Mouse (Mus musculus) intestine, postnatal 0 days (tissue): Measurements from ENCODE around the gene Kcnip4. TPM values are rescaled to one million over a fixed set of nuclear protein-coding genes. Genes with fewer than 3 reads are reported as not detected.

Experiments
- ATAC-seq: fragments of 200-750 bp; cut with Nextera tagmentation; 2 replicates; pipeline ENCODE4 v1.8.0; 2017; ENCODE audit warnings: mild to moderate bottlenecking, moderate TSS enrichment, moderate library complexity
- H3K27ac ChIP-seq: fragments of 300-500 bp; sonication (generic); 2 replicates; pipeline ENCODE4 v1.5.1; 2014; ENCODE audit warnings: mild to moderate bottlenecking, low read depth, low read length, moderate library complexity
- H3K27me3 ChIP-seq: fragments of 300-500 bp; sonication (generic); replicated peaks from 2 replicates; pipeline ENCODE4 v1.6.1; 2014; ENCODE audit warnings: low read length, mixed read lengths; ENCODE audit not compliant: control insufficient read depth, insufficient read depth
- H3K36me3 ChIP-seq: fragments of 300-500 bp; sonication (generic); 2 replicates; pipeline ENCODE4 v1.6.1; 2014; ENCODE audit warnings: mild to moderate bottlenecking, moderate library complexity; ENCODE audit not compliant: control insufficient read depth, insufficient read depth
- H3K4me1 ChIP-seq: fragments of 300-500 bp; sonication (generic); replicated peaks from 2 replicates; pipeline ENCODE4 v1.6.1; 2014; ENCODE audit warnings: antibody characterized with exemption, low read length, mixed read lengths; ENCODE audit not compliant: control insufficient read depth, insufficient read depth
- H3K4me2 ChIP-seq: fragments of 300-500 bp; sonication (generic); replicated peaks from 2 replicates; pipeline ENCODE4 v1.6.1; 2014; ENCODE audit warnings: low read depth, mild to moderate bottlenecking, moderate library complexity
- H3K4me3 ChIP-seq: fragments of 300-500 bp; sonication (generic); 2 replicates; pipeline ENCODE4 v1.5.1; 2014; ENCODE audit warnings: low read depth, low read length
- H3K9ac ChIP-seq: fragments of 300-500 bp; sonication (generic); 2 replicates; pipeline ENCODE4 v1.6.1; 2014; ENCODE audit warnings: mild to moderate bottlenecking, low read depth, low read length
- H3K9me3 ChIP-seq: fragments of 300-500 bp; sonication (generic); 2 replicates; pipeline ENCODE4 v1.6.1; 2016; ENCODE audit warnings: mixed run types; ENCODE audit not compliant: control insufficient read depth
- CTCF ChIP-seq: sonication (generic); IDR thresholded peaks from 2 replicates; pipeline ENCODE4 v1.5.1; 2016; ENCODE audit warnings: low read depth, mild to moderate bottlenecking, control low read depth, antibody characterized with exemption, moderate library complexity
- WGBS: fragments of 180-500 bp; shearing (Covaris S2); extraction: QIAGEN DNeasy Blood & Tissue Kit; methylation state at CpG from one replicate; pipeline ENCODE4 v1.1.7; 2014; 5-methylcytosine and 5-hydroxymethylcytosine counted together
- polyA plus RNA-seq: library from polyadenylated mRNA; unstranded; fragments of >200 nt; fragmentation: Nextera tagmentation; extraction: Ambion mirVana; gene quantifications from 2 replicates; pipeline ENCODE4 v1.2.1, GENCODE M21; 2015

Kcnip4 gene
- polyA plus RNA-seq, 1 experiment from 2014 or later: 1.5 TPM

GRCm38 (mm10) chr5:49460643-49461276 is 63.9 kb downstream of the Kcnip4 start:
- ATAC-seq: no peak
- Histone ChIP-seq H3K27me3 (no peaks in the 10 kb centered on the region), H3K4me3 (no peak overlapping the region), H3K9ac (no peak overlapping the region), H3K36me3 (no peaks in the 10 kb centered on the region), H3K9me3 (no peaks in the 10 kb centered on the region), H3K27ac (no peak overlapping the region), H3K4me1 (no peaks in the 10 kb centered on the region), H3K4me2 (no peak overlapping the region)
- no peak for TF ChIP-seq CTCF
- 83% methylated on average over 6 of the region's 6 CpGs for WGBS

- no peaks in the 10 kb centered on the region for H3K9me3 ChIP-seq
- no peak for ATAC-seq
- H3K4me3 ChIP-seq: no peak overlapping the region
- H3K4me2 ChIP-seq: no peak overlapping the region
- H3K4me1 ChIP-seq: no peaks in the 10 kb centered on the region
- no peak for TF ChIP-seq CTCF
- 77% methylated on average over 3 of the region's 3 CpGs for whole genome bisulfite sequencing
- H3K36me3 ChIP-seq: no peaks in the 10 kb centered on the region
- no peak overlapping the region for H3K9ac ChIP-seq
- H3K27me3 ChIP-seq: no peaks in the 10 kb centered on the region
- no peak overlapping the region for H3K27ac ChIP-seq
Measured at GRCm38 (mm10) chr5:49453100-49453499, 71.6 kb downstream of the Kcnip4 start.

GRCm38 (mm10) chr5:49451295-49451694 is 73.4 kb downstream of the Kcnip4 start:
- TF ChIP-seq CTCF: no peak
- Histone ChIP-seq H3K27me3 (no peaks in the 10 kb centered on the region), H3K4me3 (no peak overlapping the region), H3K9me3 (no peaks in the 10 kb centered on the region), H3K4me2 (no peak overlapping the region), H3K4me1 (no peaks in the 10 kb centered on the region), H3K36me3 (no peaks in the 10 kb centered on the region), H3K27ac (no peak overlapping the region), H3K9ac (no peak overlapping the region)
- no peak for ATAC-seq

- Histone ChIP-seq H3K4me2 (no peak overlapping the region), H3K27me3 (no peaks in the 10 kb centered on the region), H3K9me3 (no peaks in the 10 kb centered on the region), H3K27ac (no peak overlapping the region), H3K36me3 (no peaks in the 10 kb centered on the region), H3K4me3 (no peak overlapping the region), H3K9ac (no peak overlapping the region), H3K4me1 (no peaks in the 10 kb centered on the region)
- WGBS: 84% methylated on average over 3 of the region's 3 CpGs
- no peak for ATAC-seq
- TF ChIP-seq CTCF: no peak
Measured at GRCm38 (mm10) chr5:49450876-49451275, 73.8 kb downstream of the Kcnip4 start.

DNA sequence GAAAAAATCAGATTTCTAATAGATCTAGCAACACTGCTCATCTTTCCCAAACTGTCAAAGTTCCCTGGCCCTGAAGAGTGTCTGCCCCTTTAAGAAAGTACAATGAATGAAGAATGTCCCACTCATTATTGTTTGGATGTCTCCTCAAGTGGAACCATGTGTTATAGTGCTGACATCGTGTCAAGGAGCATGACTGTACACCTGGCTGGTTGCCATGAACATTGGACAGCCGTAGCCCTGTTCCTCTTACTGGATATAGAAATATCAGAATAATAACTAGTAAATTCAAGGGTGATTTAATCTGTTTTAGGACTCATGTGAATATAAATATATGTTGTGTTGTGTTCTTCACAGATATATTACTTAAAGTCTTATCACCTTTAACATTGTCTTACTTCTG is 87.5 kb downstream of the Kcnip4 start:
- 50% methylated on average over 2 of the region's 2 CpGs for WGBS
- no peaks in the 10 kb centered on the region for H3K4me1 ChIP-seq
- no peaks in the 10 kb centered on the region for H3K9me3 ChIP-seq
- ATAC-seq: no peak
- no peak overlapping the region for H3K9ac ChIP-seq
- TF ChIP-seq CTCF: no peak
- no peaks in the 10 kb centered on the region for H3K36me3 ChIP-seq
- no peak overlapping the region for H3K4me2 ChIP-seq
- no peak overlapping the region for H3K27ac ChIP-seq
- no peaks in the 10 kb centered on the region for H3K27me3 ChIP-seq
- H3K4me3 ChIP-seq: no peak overlapping the region

DNA sequence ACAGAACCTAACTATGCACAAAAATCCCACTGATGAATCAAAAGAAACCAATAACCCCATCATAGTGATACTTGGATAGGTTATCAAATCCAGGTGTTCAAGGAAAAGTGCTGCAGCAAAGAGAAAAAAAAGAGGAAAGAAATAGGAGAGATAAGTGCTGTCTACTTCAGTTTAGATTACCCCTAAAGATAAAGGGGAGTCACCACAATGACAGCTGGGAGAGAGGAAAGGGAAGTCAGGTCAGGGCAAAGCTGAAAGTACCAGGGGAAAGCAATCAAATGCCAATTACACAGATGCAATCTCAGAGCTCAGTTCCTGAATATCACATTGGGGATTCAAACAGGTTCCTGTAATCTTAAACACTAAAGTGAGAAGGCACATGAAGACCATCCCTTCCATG is 97.0 kb downstream of the Kcnip4 start:
- Histone ChIP-seq H3K9ac (no peak overlapping the region), H3K4me1 (no peaks in the 10 kb centered on the region), H3K9me3 (no peaks in the 10 kb centered on the region), H3K27me3 (no peaks in the 10 kb centered on the region), H3K4me3 (no peak overlapping the region), H3K27ac (no peak overlapping the region), H3K4me2 (no peak overlapping the region), H3K36me3 (no peaks in the 10 kb centered on the region)
- no peak for ATAC-seq
- no peak for TF ChIP-seq CTCF

- no peak overlapping the region for H3K4me2 ChIP-seq
- TF ChIP-seq CTCF: no peak
- H3K4me3 ChIP-seq: no peak overlapping the region
- no peak for ATAC-seq
- no peak overlapping the region for H3K9ac ChIP-seq
- no peaks in the 10 kb centered on the region for H3K4me1 ChIP-seq
- H3K27me3 ChIP-seq: no peaks in the 10 kb centered on the region
- H3K36me3 ChIP-seq: no peaks in the 10 kb centered on the region
- no peak overlapping the region for H3K27ac ChIP-seq
- H3K9me3 ChIP-seq: no peaks in the 10 kb centered on the region
Measured at GRCm38 (mm10) chr5:49419707-49420106, 105.0 kb downstream of the Kcnip4 start.
